Mouse (Mus musculus): Measurements from ENCODE around the gene Fam155a. TPM values are rescaled to one million over a fixed set of nuclear protein-coding genes. Genes with fewer than 3 reads are reported as not detected.

The Fam155a gene
- 26.0 and 27.9 TPM in 2 replicates for polyA plus RNA-seq (2012; rRNA removed)

GRCm38 (mm10) chr8:9770999-9771605 lies at the start of gene Fam155a:
TSS of gene Fam155a (minus strand) at chr8:9771161.

Other genes starting within 250 kb of the Fam155a start
- gene Gm10217, start 93.1 kb upstream of the Fam155a start, polyA plus RNA-seq (2012; rRNA removed): not detected in 2 replicates
- 8.9 and 9.4 TPM in 2 replicates for gene Lig4, start 206.5 kb upstream of the Fam155a start, polyA plus RNA-seq (2012; rRNA removed)
- 9.4 and 9.7 TPM in 2 replicates for gene Abhd13, start 206.5 kb upstream of the Fam155a start, polyA plus RNA-seq (2012; rRNA removed)
- 0.49 and 0.68 TPM in 2 replicates for gene Tnfsf13b, start 235.3 kb upstream of the Fam155a start, polyA plus RNA-seq (2012; rRNA removed)